Comparison of ENCODE assay signal across 8 mouse cellular contexts in the genomic region with DNA sequence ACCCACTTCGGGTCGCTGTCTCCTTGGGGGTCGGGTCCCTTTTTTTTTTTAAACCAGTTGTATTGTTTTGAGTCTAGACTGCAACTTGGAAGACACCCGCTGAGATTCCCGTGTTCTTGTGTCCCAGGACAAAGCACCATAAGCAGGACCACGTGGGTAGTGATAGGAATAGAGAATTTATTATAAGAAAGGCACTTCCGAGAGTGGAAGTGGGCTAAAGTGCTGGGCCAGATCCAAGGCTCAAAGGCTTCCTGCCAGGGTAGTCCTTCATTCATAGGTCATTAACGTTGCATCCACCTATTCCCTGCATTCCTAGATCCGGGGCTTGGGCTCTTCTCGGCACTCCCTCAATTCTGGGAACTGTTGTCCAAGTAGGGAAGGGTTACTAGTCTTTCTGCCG. TPM values are rescaled to one million over a fixed set of nuclear protein-coding genes. Genes with fewer than 3 reads are reported as not detected.
DNase-seq lines count a peak whose midpoint lies in the region; ATAC-seq and TF ChIP-seq lines count a peak whose summit lies in the region.

No protein-coding gene starts in this region.

- peak overlapping the region; percentile 74 for H3K4me2 ChIP-seq in limb, embryonic 11.5 days (ENCODE audit: low read depth, severe bottlenecking)
- peak overlapping the region; percentile 79 for H3K4me2 ChIP-seq in midbrain, embryonic 15.5 days

- DNase-seq in MEL (ENCODE audit: low read depth, low spot score): peak; percentile 49
- DNase-seq in embryo, embryonic 10.5 days (ENCODE audit: low spot score): peak; percentile 47
- peak; percentile 62 to 66 for DNase-seq in heart, postnatal 10 days
- peak; percentile 25 for DNase-seq in limb, embryonic 11.5 days (ENCODE audit: low spot score)
- DNase-seq in spleen, postnatal 14 days (ENCODE audit: low spot score in 2 of 2): no peak
- no peak for DNase-seq in thymus, postnatal 4 days
- DNase-seq in natural killer cell, adult 2 months (ENCODE audit: low spot score in 2 of 2): no peak

- no peaks in the 10 kb centered on the region for H3K36me3 ChIP-seq in MEL (ENCODE audit: control insufficient read depth in 1 of 2, insufficient read depth in 2 of 2, low read length in 2 of 2)
- H3K36me3 ChIP-seq in limb, embryonic 11.5 days (ENCODE audit: control insufficient read depth, insufficient read depth, low read length): no peaks in the 10 kb centered on the region
- no peaks in the 10 kb centered on the region for H3K36me3 ChIP-seq in midbrain, embryonic 15.5 days (replicated peaks)

- intact Hi-C loops in heart, postnatal 10 days (cut with DNase I): no loop called here

- H3K27ac ChIP-seq in MEL (ENCODE audit: control insufficient read depth, low read depth, low read length): no peak overlapping the region
- H3K27ac ChIP-seq in limb, embryonic 11.5 days (replicated peaks; ENCODE audit: low read depth, low read length): no peak overlapping the region
- no peak overlapping the region for H3K27ac ChIP-seq in midbrain, embryonic 15.5 days

- TF ChIP-seq CTCF in MEL (IDR thresholded peaks at IDR 0.05 in 2 of 3, conservative IDR thresholded peaks at IDR 0.05 in 1 of 3; ENCODE audit: control insufficient read depth in 1 of 3, insufficient read depth in 1 of 3, low read depth in 2 of 3, low read length in 3 of 3, poor library complexity in 1 of 3, severe bottlenecking in 1 of 3): no peak

- no peaks in the 10 kb centered on the region for H3K27me3 ChIP-seq in MEL (ENCODE audit: control insufficient read depth in 1 of 2, insufficient read depth in 2 of 2, low read length in 2 of 2)
- no peaks in the 10 kb centered on the region for H3K27me3 ChIP-seq in limb, embryonic 11.5 days (ENCODE audit: control insufficient read depth, insufficient read depth, low read length)
- H3K27me3 ChIP-seq in midbrain, embryonic 15.5 days (replicated peaks): no peaks in the 10 kb centered on the region

- H3K4me1 ChIP-seq in MEL (ENCODE audit: control insufficient read depth in 1 of 2, insufficient read depth in 2 of 2, low read length in 2 of 2): peaks cover 0 to 2% of the 10 kb centered on the region in 2 experiments; a peak in 1 of 4 replicates
- peaks cover 29% of the 10 kb centered on the region for H3K4me1 ChIP-seq in limb, embryonic 11.5 days (ENCODE audit: control insufficient read depth, insufficient read depth, low read length)
- peaks cover 23% of the 10 kb centered on the region for H3K4me1 ChIP-seq in midbrain, embryonic 15.5 days

- no peak for TF ChIP-seq EP300 in MEL (IDR thresholded peaks at IDR 0.05; ENCODE audit: low read depth in 1 of 2, low read length in 2 of 2)

- H3K9me3 ChIP-seq in MEL (replicated peaks; ENCODE audit: insufficient read depth, low read length): no peaks in the 10 kb centered on the region
- no peaks in the 10 kb centered on the region for H3K9me3 ChIP-seq in limb, embryonic 11.5 days (ENCODE audit: control insufficient read depth, low read length)
- no peaks in the 10 kb centered on the region for H3K9me3 ChIP-seq in midbrain, embryonic 15.5 days

- TF ChIP-seq POLR2A in MEL (IDR thresholded peaks at IDR 0.05; ENCODE audit: control insufficient read depth in 1 of 2, insufficient read depth in 1 of 2, low read depth in 1 of 2, low read length in 2 of 2, poor library complexity in 1 of 2): no peak

- ATAC-seq in limb, embryonic 11.5 days (ENCODE audit: insufficient number of reproducible peaks, low FRiP score, low TSS enrichment, low read depth): no peak
- ATAC-seq in midbrain, embryonic 15.5 days (replicated peaks): no peak

- H3K79me2 ChIP-seq in MEL (ENCODE audit: control insufficient read depth, insufficient read depth, low read length, poor library complexity): no peaks in the 10 kb centered on the region; the same call in 1 of the 2 replicates

- H3K4me3 ChIP-seq in MEL (ENCODE audit: control insufficient read depth in 1 of 2, insufficient read depth in 1 of 2, low read depth in 2 of 2, low read length in 2 of 2): peak overlapping the region; percentile 89 to 99
- H3K4me3 ChIP-seq in limb, embryonic 11.5 days (ENCODE audit: low read depth, low read length): peak overlapping the region; percentile 37
- peak overlapping the region; percentile 38 for H3K4me3 ChIP-seq in midbrain, embryonic 15.5 days

- peak overlapping the region; percentile 74 for H3K9ac ChIP-seq in MEL (ENCODE audit: control insufficient read depth, low read depth, low read length, poor library complexity, severe bottlenecking)
- peak overlapping the region; percentile 58; the same call in 1 of the 2 replicates for H3K9ac ChIP-seq in limb, embryonic 11.5 days (ENCODE audit: low read length)
- H3K9ac ChIP-seq in midbrain, embryonic 15.5 days: peak overlapping the region; percentile 36

- 2% methylated on average over 11 of the region's 11 CpGs for WGBS in limb, embryonic 11.5 days
- under 1% methylated on average over 11 of the region's 11 CpGs for WGBS in midbrain, embryonic 15.5 days

- no peak for TF ChIP-seq RAD21 in MEL (IDR thresholded peaks at IDR 0.05; ENCODE audit: low read depth, low read length)

TF ChIP-seq in MEL, 35 proteins besides CTCF, POLR2A, EP300 and RAD21:
- TF ChIP-seq RCOR1 (IDR thresholded peaks at IDR 0.05; ENCODE audit: low read depth, low read length) (no peak), ZMIZ1 (IDR thresholded peaks at IDR 0.05; ENCODE audit: low read depth, low read length) (no peak), MAFK (IDR thresholded peaks at IDR 0.05; ENCODE audit: borderline replicate concordance, low read depth, low read length) (no peak), SIN3A (IDR thresholded peaks at IDR 0.05; ENCODE audit: low read length) (no peak), TCF12 (IDR thresholded peaks at IDR 0.05; ENCODE audit: low read depth, low read length) (no peak), MAX (IDR thresholded peaks at IDR 0.05; ENCODE audit: low read length) (peak; percentile 82), ELF1 (IDR thresholded peaks at IDR 0.05; ENCODE audit: low read depth, low read length) (no peak), MXI1 (IDR thresholded peaks at IDR 0.05; ENCODE audit: low read depth, low read length) (peak; percentile 87), E2F4 (IDR thresholded peaks at IDR 0.05; ENCODE audit: borderline replicate concordance, low read depth, low read length) (no peak), USF1 (IDR thresholded peaks at IDR 0.05; ENCODE audit: low read depth, low read length) (peak; percentile 26; the same call in 1 of the 2 replicates), BHLHE40 (IDR thresholded peaks at IDR 0.05; ENCODE audit: borderline replicate concordance, low read depth, low read length) (no peak)

RNA-seq across cellular contexts. Expression of a gene that starts 18.5 kb away (rescaled TPM):
- total RNA-seq in MEL (2012; rRNA removed): 121 and 188 TPM in 2 replicates
- 100 to 1,000 TPM in 1 of 2 experiments, not detected in 1; 118 TPM for polyA plus RNA-seq in MEL (2012; ENCODE audit: insufficient read depth in 1 of 2, insufficient read length in 2 of 2, low read depth in 1 of 2, low replicate concordance in 2 of 2, missing spikeins in 1 of 2)
- 10 to 100 TPM; 16.8 to 20.3 TPM for total RNA-seq in heart, postnatal 10 days (2021)
- polyA plus RNA-seq in limb, embryonic 11.5 days (2014; fragmentation: Nextera tagmentation; extraction: Ambion mirVana): 94.3 and 94.9 TPM in 2 replicates
- 60.7 and 69.3 TPM in 2 replicates for polyA plus RNA-seq in midbrain, embryonic 15.5 days (2015; fragmentation: Nextera tagmentation; extraction: Ambion mirVana)

RNA-seq across cellular contexts. Expression of a gene that starts 18.9 kb away (rescaled TPM):
- total RNA-seq in MEL (2012; rRNA removed): 12.3 and 13.7 TPM in 2 replicates
- polyA plus RNA-seq in MEL (2012; ENCODE audit: insufficient read depth in 1 of 2, insufficient read length in 2 of 2, low read depth in 1 of 2, low replicate concordance in 2 of 2, missing spikeins in 1 of 2): 10 to 100 TPM in 1 of 2 experiments, not detected in 1; 18.6 TPM
- total RNA-seq in heart, postnatal 10 days (2021): 1 to 10 TPM; 8.6 to 8.8 TPM
- 11.5 and 12.0 TPM in 2 replicates for polyA plus RNA-seq in limb, embryonic 11.5 days (2014; fragmentation: Nextera tagmentation; extraction: Ambion mirVana)
- polyA plus RNA-seq in midbrain, embryonic 15.5 days (2015; fragmentation: Nextera tagmentation; extraction: Ambion mirVana): 9.4 and 9.6 TPM in 2 replicates

RNA-seq across cellular contexts. Expression of a gene that starts 24.0 kb away (rescaled TPM):
- total RNA-seq in MEL (2012; rRNA removed): 29.5 and 41.6 TPM in 2 replicates
- polyA plus RNA-seq in MEL (2012; ENCODE audit: insufficient read depth in 1 of 2, insufficient read length in 2 of 2, low read depth in 1 of 2, low replicate concordance in 2 of 2, missing spikeins in 1 of 2): 10 to 100 TPM in 1 of 2 experiments, not detected in 1; 33.6 TPM
- total RNA-seq in heart, postnatal 10 days (2021): 10 to 100 TPM; 49.8 to 85.5 TPM
- polyA plus RNA-seq in limb, embryonic 11.5 days (2014; fragmentation: Nextera tagmentation; extraction: Ambion mirVana): 34.5 and 43.9 TPM in 2 replicates
- polyA plus RNA-seq in midbrain, embryonic 15.5 days (2015; fragmentation: Nextera tagmentation; extraction: Ambion mirVana): 69.0 and 72.4 TPM in 2 replicates

Comparison
In these comparisons a context has a peak if more than half of its experiments do, and no peak if none do; other contexts are left out.
1. DNase-seq: peak in MEL (single experiment), embryo, embryonic 10.5 days (single experiment), heart, postnatal 10 days (2 of 2) and limb, embryonic 11.5 days (single experiment); none in spleen, postnatal 14 days (0 of 2), thymus, postnatal 4 days (single experiment) and natural killer cell, adult 2 months (0 of 2).
2. H3K4me3 ChIP-seq: peak in every context shown above with its lines; median percentile 94 in MEL; 38 in midbrain, embryonic 15.5 days; 37 in limb, embryonic 11.5 days.
3. Peak in every context shown above with its lines, with median percentiles within 50 percentile points of each other: H3K9ac ChIP-seq.